Mouse (Mus musculus): ENCODE measurements at regions not wholly inside any gene's neighbourhood (a gene's known extent, or its start where the extent isn't known, plus 50 kb on each side); places are given as distances from the start of the nearest gene placed in this dataset.
A peak's percentile ranks its signal among the peaks of the same experiment; 100 is the strongest.

GRCm38 (mm10) chr16:95647854-95648253, 54.0 kb upstream of the Ets2 start:
- Histone ChIP-seq H3K27me3 (no peaks in the 10 kb centered on the region), H3K4me3 (no peak overlapping the region), H3K9me3 (no peaks in the 10 kb centered on the region), H3K9ac (no peak overlapping the region; the same call in 1 of the 2 replicates), H3K4me1 (peaks cover 10% of the 10 kb centered on the region; the same call in 1 of the 2 replicates), H3K4me2 (no peak overlapping the region), H3K36me3 (no peaks in the 10 kb centered on the region), H3K27ac (peak overlapping the region; percentile 51; the same call in 1 of the 2 replicates)
- no peak for ATAC-seq (ENCODE audit: insufficient number of reproducible peaks, insufficient read depth, low FRiP score, low TSS enrichment, low read depth)
- 14% methylated on average over 13 of the region's 13 CpGs for WGBS

DNA sequence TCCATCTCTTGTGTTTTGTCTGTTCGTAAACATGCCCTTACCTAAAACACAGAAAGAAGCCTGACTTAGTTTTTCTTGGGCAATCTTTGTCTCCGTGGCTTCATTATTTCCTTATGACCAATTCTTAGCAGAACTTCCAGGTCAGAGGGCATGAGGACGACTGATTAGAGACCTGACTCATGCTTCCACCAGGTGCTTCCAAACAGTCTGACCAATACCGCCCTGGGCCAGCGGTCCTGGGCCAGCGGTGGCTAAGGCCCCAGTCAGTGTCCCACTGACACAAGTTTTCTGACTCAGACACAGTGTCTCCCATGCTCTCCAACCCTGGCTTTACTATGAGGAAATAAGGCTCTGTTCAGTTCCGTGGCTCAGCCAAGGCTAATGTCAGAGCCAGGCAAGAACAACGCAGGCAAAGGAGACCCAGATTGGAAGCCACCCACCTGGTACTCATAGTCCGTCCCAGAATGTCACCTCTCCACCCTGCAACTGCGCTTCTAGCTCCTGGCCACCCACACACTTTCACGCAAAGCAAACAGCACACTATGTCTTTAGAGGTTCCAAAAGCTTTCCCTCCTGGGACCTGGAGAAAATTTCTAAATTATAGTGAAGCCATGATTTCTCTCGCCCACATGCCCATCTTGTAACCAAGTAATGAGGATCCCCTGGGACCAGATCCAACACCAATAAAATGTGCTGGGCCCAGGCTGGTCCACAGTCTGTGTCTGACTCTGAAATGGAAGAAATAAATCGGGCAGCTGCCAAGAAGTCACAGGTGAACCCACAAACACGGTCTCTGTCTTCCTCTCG, 56.6 kb upstream of the Erg start:
- Histone ChIP-seq H3K4me3 (no peak overlapping the region), H3K27me3 (no peaks in the 10 kb centered on the region), H3K9me3 (no peaks in the 10 kb centered on the region), H3K4me2 (no peak overlapping the region), H3K27ac (no peak overlapping the region; the same call in 1 of the 2 replicates), H3K36me3 (no peaks in the 10 kb centered on the region), H3K9ac (no peak overlapping the region), H3K4me1 (peaks cover 10% of the 10 kb centered on the region; the same call in 1 of the 2 replicates)
- 76% methylated on average over 15 of the region's 15 CpGs for WGBS
- no peak for ATAC-seq (ENCODE audit: insufficient number of reproducible peaks, insufficient read depth, low FRiP score, low TSS enrichment, low read depth)

DNA sequence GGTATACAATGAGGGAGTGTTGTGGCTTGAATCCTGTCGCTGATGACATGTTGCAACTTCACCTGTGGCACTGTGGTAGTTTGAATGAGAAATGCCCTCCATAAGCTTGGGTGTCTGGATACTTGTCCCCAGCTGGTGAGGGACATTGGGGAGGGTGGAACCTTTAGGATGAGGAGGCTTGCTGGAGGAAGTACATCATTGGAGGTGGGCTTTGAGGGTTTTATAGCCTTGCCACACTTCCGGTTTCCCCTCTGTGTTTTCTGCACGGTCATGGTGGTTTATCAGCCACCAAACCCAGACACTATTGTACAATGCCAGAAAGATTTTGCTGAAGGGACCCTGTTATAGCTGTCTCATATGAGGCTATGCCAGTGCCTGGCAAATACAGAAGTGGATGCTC, 54.3 kb upstream of the Erg start:
- Histone ChIP-seq H3K27ac (no peak overlapping the region), H3K4me3 (no peak overlapping the region), H3K9ac (no peak overlapping the region), H3K36me3 (no peaks in the 10 kb centered on the region), H3K9me3 (no peaks in the 10 kb centered on the region), H3K27me3 (no peaks in the 10 kb centered on the region), H3K4me1 (peaks cover 10% of the 10 kb centered on the region; the same call in 1 of the 2 replicates), H3K4me2 (no peak overlapping the region)
- WGBS: 92% methylated on average over 3 of the region's 3 CpGs
- ATAC-seq (ENCODE audit: insufficient number of reproducible peaks, insufficient read depth, low FRiP score, low TSS enrichment, low read depth): no peak

GRCm38 (mm10) chr16:95639677-95640076, 53.3 kb upstream of the Erg start:
- H3K9ac ChIP-seq: no peak overlapping the region
- H3K9me3 ChIP-seq: no peaks in the 10 kb centered on the region
- H3K4me2 ChIP-seq: no peak overlapping the region
- no peak overlapping the region for H3K4me3 ChIP-seq
- H3K27ac ChIP-seq: no peak overlapping the region
- no peak for ATAC-seq (ENCODE audit: insufficient number of reproducible peaks, insufficient read depth, low FRiP score, low TSS enrichment, low read depth)
- H3K27me3 ChIP-seq: no peaks in the 10 kb centered on the region
- peaks cover 10% of the 10 kb centered on the region; the same call in 1 of the 2 replicates for H3K4me1 ChIP-seq
- WGBS: 83% methylated on average over 3 of the region's 3 CpGs
- no peaks in the 10 kb centered on the region for H3K36me3 ChIP-seq

GRCm38 (mm10) chr16:95637850-95638249, 51.5 kb upstream of the Erg start:
- no peak overlapping the region for H3K4me3 ChIP-seq
- H3K27me3 ChIP-seq: no peaks in the 10 kb centered on the region
- no peak overlapping the region for H3K27ac ChIP-seq
- H3K9me3 ChIP-seq: no peaks in the 10 kb centered on the region
- WGBS: 59% methylated on average over 7 of the region's 7 CpGs
- no peak overlapping the region for H3K9ac ChIP-seq
- H3K4me2 ChIP-seq: no peak overlapping the region
- ATAC-seq (ENCODE audit: insufficient number of reproducible peaks, insufficient read depth, low FRiP score, low TSS enrichment, low read depth): no peak
- peaks cover 10% of the 10 kb centered on the region; the same call in 1 of the 2 replicates for H3K4me1 ChIP-seq
- H3K36me3 ChIP-seq: no peaks in the 10 kb centered on the region

DNA sequence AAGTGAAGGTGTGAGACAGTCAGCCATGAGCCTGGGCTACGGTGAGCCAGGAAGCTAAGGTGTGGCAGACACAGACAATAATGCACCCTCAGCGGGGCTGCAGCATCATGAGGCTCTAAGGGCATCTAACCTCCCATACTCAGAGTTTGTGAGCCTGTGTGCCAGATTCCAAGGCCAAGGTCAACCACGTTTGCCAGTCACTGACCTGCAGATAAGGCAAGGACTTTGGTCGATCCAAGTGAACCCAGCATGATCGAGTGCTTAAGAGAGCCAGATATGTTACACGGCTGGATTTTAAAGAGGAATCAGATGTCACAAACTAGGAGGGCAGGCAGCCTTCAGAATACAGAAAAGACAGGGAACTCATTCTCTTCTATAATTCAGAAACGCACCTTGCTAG, 50.2 kb upstream of the Erg start:
- no peaks in the 10 kb centered on the region for H3K36me3 ChIP-seq
- no peak for ATAC-seq (ENCODE audit: insufficient number of reproducible peaks, insufficient read depth, low FRiP score, low TSS enrichment, low read depth)
- H3K9ac ChIP-seq: no peak overlapping the region
- no peak overlapping the region for H3K27ac ChIP-seq
- no peaks in the 10 kb centered on the region for H3K27me3 ChIP-seq
- H3K4me1 ChIP-seq: peaks cover 10% of the 10 kb centered on the region; the same call in 1 of the 2 replicates
- no peaks in the 10 kb centered on the region for H3K9me3 ChIP-seq
- no peak overlapping the region for H3K4me2 ChIP-seq
- WGBS: 64% methylated on average over 7 of the region's 7 CpGs
- no peak overlapping the region for H3K4me3 ChIP-seq
